Mouse (Mus musculus): ENCODE measurements around the gene Kcnh7. TPM values are rescaled to one million over a fixed set of nuclear protein-coding genes. Genes with fewer than 3 reads are reported as not detected.

The Kcnh7 gene
- polyA plus RNA-seq (2014; fragmentation: Nextera tagmentation; extraction: Ambion mirVana) = 1.1 and 1.4 TPM in 2 replicates

GRCm38 (mm10) chr2:63183563-63184545 lies at the start of gene Kcnh7:
Gene Kcnh7, minus strand, starts transcription at chr2:63184287.
- no peak within 1 kb of the TSS for H3K27ac ChIP-seq (ENCODE audit: low read depth, low read length)
- peak within 1 kb of the TSS; percentile 53 for H3K4me3 ChIP-seq (ENCODE audit: low read depth, low read length)

GRCm38 (mm10) chr2:63207435-63207834 lies 23.3 kb upstream of the Kcnh7 start:
- Histone ChIP-seq H3K27ac (ENCODE audit: low read depth, low read length) (no peak overlapping the region), H3K4me1 (ENCODE audit: control insufficient read depth, insufficient read depth, low read length) (no peaks in the 10 kb centered on the region), H3K4me3 (ENCODE audit: low read depth, low read length) (no peak overlapping the region), H3K9me3 (ENCODE audit: control insufficient read depth, low read length) (no peaks in the 10 kb centered on the region), H3K4me2 (ENCODE audit: low read depth) (no peak overlapping the region), H3K9ac (ENCODE audit: low read length) (no peak overlapping the region), H3K27me3 (ENCODE audit: control insufficient read depth, insufficient read depth, low read length) (no peaks in the 10 kb centered on the region), H3K36me3 (ENCODE audit: control insufficient read depth, insufficient read depth, low read length) (no peaks in the 10 kb centered on the region)
- WGBS = 86% methylated on average over 3 of the region's 3 CpGs
- ATAC-seq (ENCODE audit: insufficient read depth, low FRiP score, low TSS enrichment) = no peak
- DNase-seq (ENCODE audit: low spot score) = no peak

More at GRCm38 (mm10) chr2:63183563-63184545, at the start of gene Kcnh7:
- ATAC-seq (ENCODE audit: insufficient read depth, low FRiP score, low TSS enrichment) = peak; percentile 69
- peak within 1 kb of the TSS; percentile 46 for H3K9ac ChIP-seq (ENCODE audit: low read length)
- peaks cover 3% of the 10 kb centered on the region; the same call in 1 of the 2 replicates for H3K27me3 ChIP-seq (ENCODE audit: control insufficient read depth, insufficient read depth, low read length)
- no peaks in the 10 kb centered on the region for H3K4me1 ChIP-seq (ENCODE audit: control insufficient read depth, insufficient read depth, low read length)
- peak within 1 kb of the TSS; percentile 85 for H3K4me2 ChIP-seq (ENCODE audit: low read depth)
- H3K36me3 ChIP-seq (ENCODE audit: control insufficient read depth, insufficient read depth, low read length) = no peaks in the 10 kb centered on the region
- DNase-seq (ENCODE audit: low spot score) = peak; percentile 51
- under 1% methylated on average over 42 of the region's 49 CpGs for WGBS
- no peaks in the 10 kb centered on the region for H3K9me3 ChIP-seq (ENCODE audit: control insufficient read depth, low read length)

- 8% methylated on average over 2 of the region's 2 CpGs for WGBS
- Histone ChIP-seq H3K4me2 (ENCODE audit: low read depth) (no peak overlapping the region), H3K4me3 (ENCODE audit: low read depth, low read length) (no peak overlapping the region), H3K4me1 (ENCODE audit: control insufficient read depth, insufficient read depth, low read length) (no peaks in the 10 kb centered on the region), H3K27me3 (ENCODE audit: control insufficient read depth, insufficient read depth, low read length) (peaks cover 3% of the 10 kb centered on the region; the same call in 1 of the 2 replicates), H3K9me3 (ENCODE audit: control insufficient read depth, low read length) (no peaks in the 10 kb centered on the region), H3K27ac (ENCODE audit: low read depth, low read length) (no peak overlapping the region), H3K9ac (ENCODE audit: low read length) (no peak overlapping the region), H3K36me3 (ENCODE audit: control insufficient read depth, insufficient read depth, low read length) (no peaks in the 10 kb centered on the region)
- ATAC-seq (ENCODE audit: insufficient read depth, low FRiP score, low TSS enrichment) (no peak), DNase-seq (ENCODE audit: low spot score) (peak; percentile 17)
These were observed 1.9 kb upstream of the Kcnh7 start for GRCm38 (mm10) chr2:63186014-63186413.

- Histone ChIP-seq H3K4me2 (ENCODE audit: low read depth) (peak overlapping the region; percentile 85), H3K4me3 (ENCODE audit: low read depth, low read length) (peak overlapping the region; percentile 53), H3K36me3 (ENCODE audit: control insufficient read depth, insufficient read depth, low read length) (no peaks in the 10 kb centered on the region), H3K9me3 (ENCODE audit: control insufficient read depth, low read length) (no peaks in the 10 kb centered on the region), H3K27ac (ENCODE audit: low read depth, low read length) (no peak overlapping the region), H3K9ac (ENCODE audit: low read length) (peak overlapping the region; percentile 46), H3K4me1 (ENCODE audit: control insufficient read depth, insufficient read depth, low read length) (no peaks in the 10 kb centered on the region), H3K27me3 (ENCODE audit: control insufficient read depth, insufficient read depth, low read length) (peaks cover 3% of the 10 kb centered on the region; the same call in 1 of the 2 replicates)
- ATAC-seq (ENCODE audit: insufficient read depth, low FRiP score, low TSS enrichment) (peak; percentile 78), DNase-seq (ENCODE audit: low spot score) (peak; percentile 26)
- WGBS = 2% methylated on average over 15 of the region's 15 CpGs
These were observed 704 bp upstream of the Kcnh7 start for GRCm38 (mm10) chr2:63184551-63185430.

GRCm38 (mm10) chr2:63153701-63154100 lies 30.4 kb downstream of the Kcnh7 start:
- no peak overlapping the region for H3K4me2 ChIP-seq (ENCODE audit: low read depth)
- H3K36me3 ChIP-seq (ENCODE audit: control insufficient read depth, insufficient read depth, low read length) = no peaks in the 10 kb centered on the region
- no peaks in the 10 kb centered on the region for H3K9me3 ChIP-seq (ENCODE audit: control insufficient read depth, low read length)
- no peaks in the 10 kb centered on the region for H3K27me3 ChIP-seq (ENCODE audit: control insufficient read depth, insufficient read depth, low read length)
- no peak overlapping the region for H3K9ac ChIP-seq (ENCODE audit: low read length)
- ATAC-seq (ENCODE audit: insufficient read depth, low FRiP score, low TSS enrichment) = no peak
- no peaks in the 10 kb centered on the region for H3K4me1 ChIP-seq (ENCODE audit: control insufficient read depth, insufficient read depth, low read length)
- DNase-seq (ENCODE audit: low spot score) = no peak
- H3K4me3 ChIP-seq (ENCODE audit: low read depth, low read length) = no peak overlapping the region
- H3K27ac ChIP-seq (ENCODE audit: low read depth, low read length) = no peak overlapping the region

GRCm38 (mm10) chr2:63127762-63128516 lies 56.1 kb downstream of the Kcnh7 start:
- no peak overlapping the region for H3K9ac ChIP-seq (ENCODE audit: low read length)
- H3K4me3 ChIP-seq (ENCODE audit: low read depth, low read length) = no peak overlapping the region
- H3K4me1 ChIP-seq (ENCODE audit: control insufficient read depth, insufficient read depth, low read length) = no peaks in the 10 kb centered on the region
- H3K36me3 ChIP-seq (ENCODE audit: control insufficient read depth, insufficient read depth, low read length) = no peaks in the 10 kb centered on the region
- H3K27ac ChIP-seq (ENCODE audit: low read depth, low read length) = no peak overlapping the region
- 53% methylated on average over 2 of the region's 2 CpGs for WGBS
- H3K4me2 ChIP-seq (ENCODE audit: low read depth) = no peak overlapping the region
- no peaks in the 10 kb centered on the region for H3K27me3 ChIP-seq (ENCODE audit: control insufficient read depth, insufficient read depth, low read length)
- ATAC-seq (ENCODE audit: insufficient read depth, low FRiP score, low TSS enrichment) (no peak), DNase-seq (ENCODE audit: low spot score) (no peak)
- H3K9me3 ChIP-seq (ENCODE audit: control insufficient read depth, low read length) = no peaks in the 10 kb centered on the region

GRCm38 (mm10) chr2:63120316-63120715 lies 63.8 kb downstream of the Kcnh7 start:
- H3K4me3 ChIP-seq (ENCODE audit: low read depth, low read length) = no peak overlapping the region
- H3K4me1 ChIP-seq (ENCODE audit: control insufficient read depth, insufficient read depth, low read length) = 0 out of 2 replicates have a peak, but pooled peaks cover 4% of the 10 kb centered on the region
- H3K9ac ChIP-seq (ENCODE audit: low read length) = no peak overlapping the region
- H3K36me3 ChIP-seq (ENCODE audit: control insufficient read depth, insufficient read depth, low read length) = no peaks in the 10 kb centered on the region
- DNase-seq (ENCODE audit: low spot score) (no peak), ATAC-seq (ENCODE audit: insufficient read depth, low FRiP score, low TSS enrichment) (no peak)
- no peak overlapping the region for H3K4me2 ChIP-seq (ENCODE audit: low read depth)
- WGBS = 82% methylated on average over 3 of the region's 3 CpGs
- no peak overlapping the region for H3K27ac ChIP-seq (ENCODE audit: low read depth, low read length)
- H3K9me3 ChIP-seq (ENCODE audit: control insufficient read depth, low read length) = no peaks in the 10 kb centered on the region
- no peaks in the 10 kb centered on the region for H3K27me3 ChIP-seq (ENCODE audit: control insufficient read depth, insufficient read depth, low read length)
